Mouse (Mus musculus) neural tube, postnatal 0 days (tissue): ENCODE results near the gene Pspc1. TPM values are rescaled to one million over a fixed set of nuclear protein-coding genes. Genes with fewer than 3 reads are reported as not detected.

Experiments used
- polyA plus RNA-seq: library from polyadenylated mRNA; unstranded; fragments of >200 nt; fragmentation: Nextera tagmentation; extraction: Ambion mirVana; gene quantifications from 2 replicates; pipeline ENCODE4 v1.2.1, GENCODE M21; 2015

Pspc1 gene
- polyA plus RNA-seq = 32.2 and 34.4 TPM in 2 replicates

GRCm38 (mm10) chr14:56778200-56778932, at the start of gene Pspc1:
Gene Pspc1, minus strand, starts transcription at chr14:56778316.

GRCm38 (mm10) chr14:56811701-56812339, 33.7 kb upstream of the Pspc1 start, which contains the start of gene Zmym5:
Gene Zmym5, minus strand, starts transcription at chr14:56811716.

Other genes with a start within 250 kb of the Pspc1 start
- 2.2 and 2.3 TPM in 2 replicates for gene Cenpj, start 202.9 kb downstream of the Pspc1 start, polyA plus RNA-seq
- gene Parp4, start 202.7 kb downstream of the Pspc1 start, polyA plus RNA-seq = 1.2 and 1.7 TPM in 2 replicates
- 38.8 and 40.8 TPM in 2 replicates for gene Mphosph8, start 110.1 kb downstream of the Pspc1 start, polyA plus RNA-seq
- 24.8 TPM in 2 replicates for gene Zmym5, start 33.4 kb upstream of the Pspc1 start, polyA plus RNA-seq
- gene Zmym2, start 108.3 kb upstream of the Pspc1 start, polyA plus RNA-seq = 20.5 and 21.0 TPM in 2 replicates